Mouse (Mus musculus) small intestine, adult 2 months (tissue): ENCODE measurements around the gene Ptcd2.

ENCODE experiments used
- CTCF ChIP-seq: fragments of 200-500 bp; IDR thresholded peaks from 2 replicates; pipeline ENCODE4 v1.5.1; 2012; ENCODE audit warnings: low read depth, mild to moderate bottlenecking, control low read depth, inconsistent platforms, low read length, moderate library complexity, mixed read lengths; ENCODE audit not compliant: insufficient replicate concordance, insufficient read length; ENCODE audit errors: extremely low read depth
- POLR2A ChIP-seq: fragments of 200-500 bp; IDR thresholded peaks from 2 replicates; pipeline ENCODE4 v1.6.1; 2012; ENCODE audit warnings: low read depth, mild to moderate bottlenecking, control low read depth, inconsistent platforms, low read length, moderate library complexity

DNA sequence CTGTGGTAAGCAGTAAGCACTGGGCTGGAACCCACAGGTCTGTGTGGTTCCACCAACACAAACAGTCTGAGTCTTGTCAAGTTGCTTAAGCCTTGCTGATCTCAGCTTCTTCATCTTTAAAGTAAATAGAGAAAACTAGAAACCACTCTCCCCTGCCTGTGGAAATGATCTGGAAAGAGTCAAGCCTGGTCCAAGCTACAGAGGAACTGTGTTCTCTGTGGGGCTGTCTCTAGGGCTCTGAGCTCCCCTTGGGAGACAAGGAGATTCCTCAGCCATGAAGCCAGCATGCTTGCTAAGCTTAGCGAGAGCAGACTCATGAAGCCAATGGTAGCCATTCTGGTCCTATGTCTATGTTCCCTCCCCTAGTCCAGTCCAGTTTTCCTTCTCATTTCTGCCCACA lies 33.7 kb upstream of the Ptcd2 start:
- TF ChIP-seq CTCF (no peak), POLR2A (no peak)
